Mouse (Mus musculus) C2C12 (cell line): ENCODE results near the gene Mdh2. TPM values are rescaled to one million over a fixed set of nuclear protein-coding genes. Genes with fewer than 3 reads are reported as not detected.
A peak's percentile ranks its signal among the peaks of the same experiment; 100 is the strongest.

ENCODE experiments used
- H3K27me3 ChIP-seq: one replicate; pipeline ENCODE4 v1.6.1; 2011; ENCODE audit not compliant: control insufficient read depth, insufficient read depth, insufficient read length
- H3K36me3 ChIP-seq: one replicate; pipeline ENCODE4 v1.6.1; 2011; ENCODE audit not compliant: control insufficient read depth, insufficient read depth
- H3K4me3 ChIP-seq: one replicate; pipeline ENCODE4 v1.5.1; 2011; ENCODE audit warnings: mild to moderate bottlenecking, control low read depth; ENCODE audit not compliant: poor library complexity, insufficient read depth, severe bottlenecking
- H3K79me2 ChIP-seq: one replicate; pipeline ENCODE4 v1.6.1; 2011; ENCODE audit not compliant: control insufficient read depth, insufficient read depth
- H3K79me3 ChIP-seq: one replicate; pipeline ENCODE4 v1.6.1; 2011; ENCODE audit warnings: low read depth, control low read depth
- H3ac ChIP-seq: one replicate; pipeline ENCODE3; 2011; ENCODE audit warnings: low read depth; ENCODE audit not compliant: control insufficient read depth, insufficient read length
- CEBPB ChIP-seq: IDR thresholded peaks from one replicate; pipeline ENCODE4 v1.6.1; 2011; ENCODE audit warnings: low read depth, mild to moderate bottlenecking, control low read depth, moderate library complexity
- CTCF ChIP-seq: IDR thresholded peaks from one replicate; pipeline ENCODE4 v1.5.1; 2011; ENCODE audit not compliant: control insufficient read depth, insufficient read depth, insufficient read length
- FOSL1 ChIP-seq: IDR thresholded peaks from one replicate; pipeline ENCODE4 v1.8.0; 2011; ENCODE audit warnings: mild to moderate bottlenecking, low read length; ENCODE audit not compliant: poor library complexity, insufficient read depth, severe bottlenecking
- MAX ChIP-seq: IDR thresholded peaks from one replicate; pipeline ENCODE4 v1.6.1; 2011; ENCODE audit warnings: mild to moderate bottlenecking, control low read depth
- MYOD1 ChIP-seq: IDR thresholded peaks from one replicate; pipeline ENCODE4 v1.6.1; 2011; ENCODE audit warnings: low read depth; ENCODE audit not compliant: control insufficient read depth, insufficient read length
- MYOG ChIP-seq: IDR thresholded peaks from one replicate; pipeline ENCODE4 v1.6.1; 2011; ENCODE audit not compliant: control insufficient read depth, insufficient read length; ENCODE audit errors: extremely low read depth
- USF1 ChIP-seq: IDR thresholded peaks from one replicate; pipeline ENCODE4 v1.6.1; 2011; ENCODE audit warnings: low read depth, mild to moderate bottlenecking, control low read depth, moderate library complexity
- microRNA-seq: library from miRNA; unstranded; fragments of <30 nt; microRNA quantifications from one replicate; pipeline ENCODE4, GENCODE M21; 2019; ENCODE audit warnings: borderline microRNAs expressed
- polyA plus RNA-seq: library from polyadenylated mRNA; unstranded; fragments of >200 nt; fragmentation: generic; extraction: Trizol; gene quantifications from one replicate; pipeline ENCODE4 v1.2.1, GENCODE M21; 2012; ENCODE audit warnings: missing spikeins

Mdh2 gene
- polyA plus RNA-seq, 1 experiment = 700 TPM

GRCm38 (mm10) chr5:135829381-135829780 lies 51.1 kb downstream of the Mdh2 start:
- Histone ChIP-seq H3K4me3 (no peak overlapping the region), H3ac (no peak overlapping the region), H3K27me3 (peaks cover 32% of the 10 kb centered on the region), H3K36me3 (no peaks in the 10 kb centered on the region), H3K79me2 (no peaks in the 10 kb centered on the region), H3K79me3 (no peaks in the 10 kb centered on the region)
- TF ChIP-seq MYOD1 (no peak), CEBPB (no peak), MYOG (no peak), USF1 (no peak), CTCF (no peak), FOSL1 (no peak), MAX (no peak)

GRCm38 (mm10) chr5:135832729-135833128 lies 54.4 kb downstream of the Mdh2 start:
- no peak for TF ChIP-seq CTCF
- no peak for TF ChIP-seq FOSL1
- no peak for TF ChIP-seq MAX
- no peak for TF ChIP-seq MYOG
- no peak for TF ChIP-seq CEBPB
- TF ChIP-seq USF1 = no peak
- TF ChIP-seq MYOD1 = no peak
- Histone ChIP-seq H3K4me3 (no peak overlapping the region), H3K79me2 (no peaks in the 10 kb centered on the region), H3ac (no peak overlapping the region), H3K36me3 (no peaks in the 10 kb centered on the region), H3K79me3 (no peaks in the 10 kb centered on the region), H3K27me3 (peaks cover 4% of the 10 kb centered on the region)

GRCm38 (mm10) chr5:135834769-135835491 lies 56.6 kb downstream of the Mdh2 start:
- Histone ChIP-seq H3ac (peak overlapping the region; percentile 8), H3K4me3 (no peak overlapping the region), H3K27me3 (peaks cover 4% of the 10 kb centered on the region), H3K36me3 (no peaks in the 10 kb centered on the region), H3K79me3 (no peaks in the 10 kb centered on the region), H3K79me2 (no peaks in the 10 kb centered on the region)
- no peak for TF ChIP-seq MYOG

- H3K36me3 ChIP-seq = no peaks in the 10 kb centered on the region
- no peaks in the 10 kb centered on the region for H3K79me3 ChIP-seq
- TF ChIP-seq MYOD1 = no peak
- TF ChIP-seq CEBPB = no peak
- TF ChIP-seq CTCF = no peak
- no peak for TF ChIP-seq MAX
- TF ChIP-seq USF1 = no peak
- TF ChIP-seq FOSL1 = no peak
- no peak for TF ChIP-seq MYOG
- no peak overlapping the region for H3ac ChIP-seq
- no peaks in the 10 kb centered on the region for H3K79me2 ChIP-seq
- H3K4me3 ChIP-seq = no peak overlapping the region
- peaks cover 4% of the 10 kb centered on the region for H3K27me3 ChIP-seq
These were observed 57.2 kb downstream of the Mdh2 start for GRCm38 (mm10) chr5:135835492-135835858.

- no peak overlapping the region for H3ac ChIP-seq
- H3K79me2 ChIP-seq = no peaks in the 10 kb centered on the region
- no peak for TF ChIP-seq MYOD1
- TF ChIP-seq CEBPB = no peak
- TF ChIP-seq USF1 = no peak
- no peak for TF ChIP-seq FOSL1
- no peak for TF ChIP-seq MYOG
- TF ChIP-seq MAX = no peak
- TF ChIP-seq CTCF = no peak
- H3K27me3 ChIP-seq = peaks cover 4% of the 10 kb centered on the region
- no peaks in the 10 kb centered on the region for H3K79me3 ChIP-seq
- H3K36me3 ChIP-seq = no peaks in the 10 kb centered on the region
- H3K4me3 ChIP-seq = no peak overlapping the region
These were observed 57.7 kb downstream of the Mdh2 start for GRCm38 (mm10) chr5:135835981-135836380.

Small RNA genes within 50 kb of the gene (microRNA-seq; reads per million reads assigned to microRNA genes)
- gene Gm23268 = not detected
- 0.40 reads per million, percentile 3 among the genes with 10 or more reads in this experiment for gene Mir7034

Other genes starting within 250 kb of the Mdh2 start
- 38.2 TPM for gene Hip1, start 233.4 kb upstream of the Mdh2 start, polyA plus RNA-seq
- gene Ccl26, start 214.9 kb upstream of the Mdh2 start, polyA plus RNA-seq = not detected
- not detected for gene Ccl24, start 205.4 kb upstream of the Mdh2 start, polyA plus RNA-seq
- gene Rhbdd2, start 145.9 kb upstream of the Mdh2 start, polyA plus RNA-seq = 16.7 TPM
- gene Por, start 108.4 kb upstream of the Mdh2 start, polyA plus RNA-seq = 106 TPM
- 75.2 TPM for gene Tmem120a, start 34.0 kb upstream of the Mdh2 start, polyA plus RNA-seq
- gene Styxl1, start 95 bp upstream of the Mdh2 start, polyA plus RNA-seq = not detected
- not detected for gene Srrm3, start 28.4 kb downstream of the Mdh2 start, polyA plus RNA-seq
- 638 TPM for gene Hspb1, start 109.4 kb downstream of the Mdh2 start, polyA plus RNA-seq
- 227 TPM for gene Ywhag, start 156.1 kb downstream of the Mdh2 start, polyA plus RNA-seq
- 3.6 TPM for gene Ssc4d, start 196.1 kb downstream of the Mdh2 start, polyA plus RNA-seq
- not detected for gene Zp3, start 201.6 kb downstream of the Mdh2 start, polyA plus RNA-seq
- gene Dtx2, start 216.3 kb downstream of the Mdh2 start, polyA plus RNA-seq = 20.3 TPM